Mouse (Mus musculus) hindlimb bud, embryonic 11.5 days (tissue): Measurements from ENCODE around the gene Zfp37.
"Not testable (repeated sequence)": the region's sequence is repeated elsewhere in the genome, so short reads cannot be mapped to it uniquely, and the experiment has no call there.

Source experiments
- DNase-seq: peaks from one replicate; pipeline ENCODE4 v3.0.0-alpha.2; 2012; ENCODE audit warnings: low read depth, low spot score; ENCODE audit errors: extremely low spot score

Zfp37 gene

DNA sequence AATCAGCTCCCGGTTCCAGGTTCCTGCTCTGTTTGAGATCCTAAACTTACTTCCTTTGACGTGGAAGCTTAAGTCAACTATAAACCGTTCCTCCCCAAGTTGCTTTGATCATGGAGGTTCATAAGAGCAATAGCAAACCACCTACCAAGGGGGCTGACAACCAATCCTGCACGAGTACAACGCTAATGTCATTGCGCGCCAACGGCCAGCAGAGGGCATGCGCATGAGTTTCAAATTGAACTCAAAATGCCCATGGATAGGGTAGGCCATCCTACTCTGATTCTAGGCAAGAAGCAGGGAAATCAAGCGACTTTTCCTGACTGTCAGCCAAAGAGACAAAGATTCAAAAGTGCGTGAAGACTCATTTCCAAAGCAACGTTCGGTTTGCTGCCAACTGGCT, at the start of gene Zfp37:
Gene Zfp37 (minus strand): TSS at position 279 of the 400 bp plus-strand sequence.
- DNase-seq, result no peak

GRCm38 (mm10) chr4:62278081-62278480, 47.2 kb upstream of the Zfp37 start:
- no peak for DNase-seq

DNA sequence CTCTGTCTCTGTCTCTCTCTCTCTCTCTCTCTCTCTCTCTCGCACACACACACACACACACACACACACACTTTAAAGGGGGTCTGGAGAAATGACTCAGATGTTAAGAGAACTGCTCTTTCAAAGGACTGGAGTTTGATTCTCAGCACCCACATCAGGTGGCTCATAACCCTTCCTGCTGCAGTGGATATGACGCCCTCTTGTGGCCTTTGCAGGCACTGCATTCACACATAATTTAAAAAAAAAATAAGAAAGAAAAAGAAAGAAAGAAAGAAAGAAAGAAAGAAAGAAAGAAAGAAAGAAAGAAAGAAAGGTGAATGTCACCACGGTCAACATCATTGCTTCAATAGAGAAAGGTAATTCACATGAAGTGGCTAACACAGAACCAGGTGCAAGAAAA, 46.4 kb upstream of the Zfp37 start:
- no peak for DNase-seq

GRCm38 (mm10) chr4:62276642-62277041, 45.8 kb upstream of the Zfp37 start:
- DNase-seq, result no peak

DNA sequence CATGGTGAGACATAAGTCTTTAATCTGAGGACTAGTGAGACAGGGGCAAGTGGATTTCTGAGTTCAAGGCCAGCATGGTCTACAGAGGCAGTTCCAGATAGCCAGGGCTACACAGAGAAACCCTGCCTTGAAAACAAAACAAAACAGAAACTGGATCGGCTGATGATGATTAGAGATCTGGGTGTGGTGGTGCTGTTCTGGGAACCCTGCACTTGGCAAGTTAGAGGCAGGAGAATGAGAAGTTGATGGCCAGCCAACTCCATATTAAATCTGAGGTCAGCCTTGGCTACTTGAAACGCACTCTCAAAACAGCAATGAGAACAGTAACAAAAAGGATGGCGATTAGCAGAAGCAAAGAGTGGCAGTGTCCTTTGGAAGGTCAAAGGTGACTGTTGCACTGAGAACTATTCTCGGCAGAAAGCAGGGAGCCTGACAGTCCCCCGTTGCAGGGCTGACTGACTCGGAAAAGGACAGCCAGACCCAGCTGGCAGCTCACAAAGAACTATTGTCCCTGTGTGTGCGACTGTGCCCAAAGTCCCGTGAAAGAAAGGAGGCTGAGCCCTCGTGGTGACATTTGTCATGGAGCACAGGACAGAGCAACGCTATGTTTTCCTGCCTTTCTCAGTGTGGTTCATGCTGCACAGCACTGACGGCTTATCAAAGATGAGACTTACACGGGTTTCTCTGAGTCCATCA, 44.1 kb upstream of the Zfp37 start:
- no peak for DNase-seq

DNA sequence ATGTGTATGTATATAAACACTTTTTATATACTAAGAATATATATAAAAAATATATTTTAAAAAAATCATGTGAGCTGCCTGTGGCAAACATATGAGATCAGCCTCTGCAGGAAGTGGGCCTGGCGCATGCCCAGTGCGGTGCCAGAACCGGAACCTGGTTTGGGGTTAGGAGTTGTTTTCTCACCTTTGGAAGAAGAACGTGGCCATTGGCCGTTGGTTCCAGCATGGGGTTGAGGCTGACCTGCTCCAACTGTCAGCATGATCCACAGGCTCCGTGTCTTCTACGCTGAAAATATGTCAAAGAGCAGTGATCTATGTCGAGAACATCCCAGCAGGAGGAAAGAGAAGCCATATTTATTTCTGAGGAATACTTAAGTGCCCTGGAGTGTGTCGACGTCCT, 43.1 kb upstream of the Zfp37 start:
- DNase-seq, result no peak

- no peak for DNase-seq
Measured at GRCm38 (mm10) chr4:62272696-62273095, 41.8 kb upstream of the Zfp37 start.

DNA sequence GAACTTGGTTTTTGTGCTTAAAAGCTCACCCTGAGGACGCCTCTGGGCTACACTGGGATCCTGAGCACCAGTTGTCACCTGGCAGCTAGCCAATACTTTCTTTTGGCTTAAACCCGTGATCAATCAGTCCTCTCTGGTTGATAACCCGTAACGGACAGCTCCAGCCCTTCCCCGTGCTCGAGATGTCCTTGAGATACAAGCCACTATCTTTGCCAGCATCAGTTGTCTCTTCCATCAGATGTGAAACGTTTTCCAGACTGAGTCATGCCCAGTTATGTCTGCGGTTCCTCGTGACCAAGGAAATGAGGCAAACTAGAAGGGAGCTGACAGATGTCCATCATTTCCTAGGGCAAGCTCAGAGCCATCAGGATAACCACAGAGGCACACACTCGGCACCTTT, 36.3 kb upstream of the Zfp37 start:
- no peak for DNase-seq

DNA sequence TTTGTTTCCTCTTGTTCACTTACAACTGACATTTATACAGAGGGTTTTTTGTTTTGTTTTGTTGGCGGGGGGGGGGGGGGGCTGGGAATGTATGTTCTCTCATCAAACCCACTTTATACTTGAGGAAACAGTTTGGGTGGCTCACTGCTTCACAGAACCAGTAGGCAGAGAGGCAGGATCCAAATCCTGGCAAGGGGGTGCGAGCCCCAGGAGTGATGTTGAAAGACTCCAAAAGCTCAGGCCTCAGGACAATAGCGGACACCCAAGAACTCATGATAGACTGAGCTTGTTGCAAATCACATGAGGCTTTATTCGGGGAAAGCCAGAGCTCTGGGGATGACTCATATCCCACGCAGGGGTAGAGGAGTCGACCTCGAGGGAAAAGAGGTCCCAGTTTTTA, 35.2 kb upstream of the Zfp37 start:
- not testable (repeated sequence) for DNase-seq

- DNase-seq, result no peak
Measured at GRCm38 (mm10) chr4:62265154-62265836, 34.4 kb upstream of the Zfp37 start.

DNA sequence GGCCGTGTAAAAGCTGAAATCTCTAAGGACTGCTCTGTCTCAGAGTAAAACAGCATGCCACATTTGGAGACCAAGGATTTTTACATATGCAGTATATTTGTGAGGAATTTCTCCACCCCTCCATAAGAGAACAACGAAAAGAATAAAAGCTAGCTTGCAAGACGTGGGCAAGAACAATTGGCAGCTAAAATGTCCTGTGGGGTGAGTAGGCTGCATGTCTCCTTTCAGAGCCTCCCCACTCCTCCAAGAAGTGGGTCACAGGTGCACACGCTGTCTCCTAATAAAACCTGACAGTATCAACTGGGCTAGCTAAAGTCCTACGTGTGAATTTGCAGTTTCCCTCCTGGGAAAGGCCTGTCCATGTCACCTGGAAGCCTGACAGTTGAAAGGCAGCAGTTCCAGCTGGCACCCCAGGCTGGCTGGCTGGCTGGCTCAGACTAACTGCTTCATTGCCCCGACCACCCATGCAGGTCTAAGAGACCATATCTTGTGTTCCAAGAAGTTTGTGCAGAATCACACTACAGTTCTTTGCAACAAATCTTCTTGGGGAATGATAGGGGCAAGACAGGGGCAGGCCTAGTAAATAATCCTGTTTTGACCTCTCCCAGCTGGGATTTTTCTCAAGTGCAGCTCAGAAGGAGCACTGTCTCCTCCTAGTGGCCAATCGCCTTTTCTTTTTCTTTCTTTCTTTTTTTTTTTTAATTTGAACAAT, 32.4 kb upstream of the Zfp37 start:
- no peak for DNase-seq

DNA sequence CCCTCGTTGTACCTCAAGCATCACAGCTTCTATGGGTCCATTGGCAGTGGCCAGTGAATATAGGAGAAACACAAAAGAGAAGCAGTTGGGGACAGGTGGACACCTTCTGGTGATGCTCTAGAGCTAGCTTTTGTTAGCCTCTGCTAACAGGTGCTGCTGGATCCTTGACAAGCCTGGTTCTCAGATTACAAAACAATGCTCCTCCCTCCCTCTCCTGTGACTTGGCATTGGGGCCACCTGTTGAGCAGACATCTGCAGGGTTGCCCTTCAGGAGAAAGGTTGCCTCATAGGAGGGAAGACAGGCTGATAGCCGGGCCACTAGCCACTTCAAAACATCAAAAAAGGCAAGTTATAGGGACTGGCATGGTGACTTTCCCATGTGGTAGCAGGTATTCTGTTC, 31.4 kb upstream of the Zfp37 start, which contains the start of gene Slc31a2:
Gene Slc31a2 (plus strand): TSS at position 287 of the 400 bp plus-strand sequence.
- no peak for DNase-seq

DNA sequence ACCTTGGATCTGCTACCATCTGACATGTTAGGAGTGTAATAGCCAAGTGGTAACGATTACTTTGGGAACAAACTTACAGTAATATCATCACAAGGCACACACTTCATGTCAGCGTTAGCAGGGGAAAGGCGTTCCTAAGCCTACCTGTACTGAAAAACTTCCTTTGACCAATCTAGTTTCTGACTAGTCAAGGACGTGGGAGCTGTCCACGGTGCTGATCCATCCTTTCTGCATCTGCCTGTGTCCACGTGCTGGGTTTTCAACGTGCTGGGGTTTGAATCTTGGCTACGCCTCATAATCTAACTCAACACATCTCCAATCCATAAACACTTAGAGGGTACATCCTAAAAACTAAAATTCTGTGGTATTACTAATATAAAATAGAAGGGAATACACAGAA, 26.1 kb upstream of the Zfp37 start:
- peak; percentile 33 for DNase-seq

- no peak for DNase-seq
Measured at GRCm38 (mm10) chr4:62254551-62254950, 23.7 kb upstream of the Zfp37 start.

DNA sequence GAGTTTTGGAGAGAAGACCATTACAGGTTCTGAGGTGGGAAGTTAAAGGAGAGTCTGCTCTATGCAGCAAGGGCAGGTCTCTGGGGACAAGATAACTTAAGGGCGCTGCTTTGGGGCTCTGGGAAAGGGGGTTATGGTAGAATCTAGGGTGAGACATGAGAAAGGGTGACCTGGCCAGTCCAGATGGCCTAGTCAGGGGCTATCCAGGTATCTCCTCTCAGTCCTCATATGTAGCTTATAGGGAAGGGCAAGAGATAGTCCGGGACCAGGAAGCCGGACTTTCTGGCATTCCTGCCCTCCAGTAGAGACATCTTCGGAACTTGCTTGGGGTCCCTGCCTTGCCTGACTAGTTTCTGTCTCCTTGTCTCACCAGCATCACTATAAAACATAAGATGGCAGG, 20.9 kb upstream of the Zfp37 start:
- no peak for DNase-seq

DNA sequence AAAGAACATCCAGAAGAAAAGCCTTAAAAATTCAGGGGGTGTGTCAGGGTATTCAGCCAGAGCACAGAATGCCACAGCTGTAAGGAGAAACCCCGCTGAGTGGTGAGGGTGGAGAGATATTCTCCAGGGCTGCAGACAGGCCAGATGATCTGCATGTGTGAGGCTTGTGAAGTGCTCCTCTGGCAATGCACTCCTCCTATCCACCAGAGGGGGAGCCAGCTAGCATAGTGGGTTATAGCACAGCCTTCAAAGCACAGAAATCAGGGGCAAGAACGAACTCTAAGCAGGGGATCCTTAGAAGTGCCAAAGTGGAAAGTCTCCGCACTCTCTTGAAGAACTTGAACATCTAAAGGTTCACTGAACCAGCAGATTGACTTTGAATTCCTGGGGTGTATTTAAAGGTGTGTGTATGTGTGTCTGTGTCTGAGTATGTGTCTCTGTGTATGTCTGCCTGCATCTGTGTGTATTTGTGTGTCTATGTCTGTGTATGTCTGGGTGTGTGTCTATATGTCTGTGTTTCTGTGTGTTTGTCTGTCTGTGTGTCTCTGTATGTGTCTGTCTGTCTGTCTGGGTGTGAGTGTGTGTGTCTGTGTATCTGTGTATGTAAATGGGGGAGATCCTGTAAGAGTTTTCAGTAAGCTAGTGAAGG, 20.2 kb upstream of the Zfp37 start:
- DNase-seq, result no peak

DNA sequence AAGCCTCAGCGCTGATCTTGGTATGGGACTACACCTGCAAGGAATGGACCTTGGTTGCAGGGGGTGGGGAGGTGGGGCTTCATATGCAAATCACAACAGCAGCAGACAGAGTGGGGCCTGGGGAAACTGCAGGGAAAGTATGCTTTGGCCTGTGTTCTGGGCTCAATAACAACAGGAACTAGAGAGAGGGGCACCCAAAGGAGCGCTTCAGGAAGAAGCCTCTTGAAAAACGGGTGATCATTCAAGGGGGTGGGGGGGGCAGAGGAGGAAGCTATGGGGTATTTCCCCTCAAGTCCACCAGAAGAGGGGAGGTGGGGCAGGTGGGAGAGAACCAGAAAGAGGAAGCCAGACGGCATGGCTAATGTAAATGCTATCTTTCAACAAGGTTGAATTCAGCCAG, 17.5 kb upstream of the Zfp37 start:
- DNase-seq, result no peak

DNA sequence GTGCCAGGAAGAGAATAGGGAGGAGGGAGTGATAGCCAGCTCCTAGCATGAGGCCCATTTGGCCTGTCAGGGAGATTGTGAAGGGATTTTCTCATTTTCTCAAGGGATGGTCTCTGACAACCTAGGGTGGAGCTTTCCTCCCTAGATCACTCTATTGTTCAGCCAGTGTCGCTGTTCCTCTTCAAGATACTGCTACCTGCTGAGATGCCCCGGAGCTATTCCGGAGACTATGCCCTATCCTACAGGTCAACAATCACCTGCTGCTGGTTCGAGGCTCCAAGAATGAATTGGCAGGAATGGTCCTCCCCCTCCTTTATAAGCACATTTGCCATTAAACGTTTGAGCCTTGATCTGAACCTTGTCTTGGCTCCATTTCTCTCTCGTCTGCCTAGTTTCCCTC, 9.7 kb upstream of the Zfp37 start:
- no peak for DNase-seq

- DNase-seq, result no peak
Measured at GRCm38 (mm10) chr4:62230153-62230552, 694 bp downstream of the Zfp37 start.

- no peak for DNase-seq
Measured at GRCm38 (mm10) chr4:62229448-62229847, 1.4 kb downstream of the Zfp37 start.

DNA sequence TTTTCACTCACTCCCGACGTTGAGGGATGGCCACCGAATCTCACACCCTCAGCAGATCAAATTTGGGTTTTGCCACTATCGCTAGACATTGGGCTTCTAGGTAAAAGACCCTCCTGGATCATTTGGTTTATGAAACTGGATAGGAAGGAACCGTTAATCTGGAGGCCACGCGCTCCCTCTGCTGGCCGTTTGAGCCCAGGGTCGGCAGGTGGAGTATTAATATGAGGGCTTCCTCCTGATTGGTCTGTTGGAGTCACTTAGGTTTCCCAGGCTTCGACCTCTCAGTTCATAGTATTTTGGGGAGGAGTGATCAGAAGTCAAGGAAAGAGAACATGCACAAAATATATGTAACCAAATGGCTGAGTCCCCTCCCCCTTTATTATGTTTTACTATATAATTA, 2.5 kb downstream of the Zfp37 start:
- DNase-seq, result no peak

DNA sequence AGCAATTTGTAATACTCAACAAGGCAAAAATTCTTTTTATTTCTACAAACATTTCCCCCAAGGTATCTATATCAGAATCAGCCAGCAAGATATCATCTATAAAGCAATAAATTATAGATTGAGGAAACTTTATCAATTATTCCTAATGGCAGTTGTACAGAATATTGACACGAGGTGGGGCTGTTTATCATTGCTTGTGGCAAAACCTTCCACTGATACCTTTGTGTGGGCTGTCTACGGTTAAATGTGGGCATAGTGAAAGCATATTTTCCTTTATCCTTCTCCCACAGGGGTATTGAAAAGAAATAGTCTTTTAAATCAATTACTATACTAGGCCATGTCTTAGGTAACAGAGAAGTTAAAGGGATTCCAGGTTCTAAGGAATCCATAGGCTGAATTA, 17.4 kb downstream of the Zfp37 start:
- DNase-seq, result no peak
